Mouse (Mus musculus): Measurements from ENCODE around the gene Cracr2b.

- TF ChIP-seq CTCF (IDR thresholded peaks at IDR 0.05; ENCODE audit: low read depth) (no peak), EP300 (optimal IDR thresholded peaks at IDR 0.05) (no peak)
These were observed 6.5 kb downstream of the Cracr2b start, which contains the start of gene Cd151 for GRCm38 (mm10) chr7:141467230-141468030.
